ENCODE assay signal across 8 mouse cellular contexts in the genomic region with DNA sequence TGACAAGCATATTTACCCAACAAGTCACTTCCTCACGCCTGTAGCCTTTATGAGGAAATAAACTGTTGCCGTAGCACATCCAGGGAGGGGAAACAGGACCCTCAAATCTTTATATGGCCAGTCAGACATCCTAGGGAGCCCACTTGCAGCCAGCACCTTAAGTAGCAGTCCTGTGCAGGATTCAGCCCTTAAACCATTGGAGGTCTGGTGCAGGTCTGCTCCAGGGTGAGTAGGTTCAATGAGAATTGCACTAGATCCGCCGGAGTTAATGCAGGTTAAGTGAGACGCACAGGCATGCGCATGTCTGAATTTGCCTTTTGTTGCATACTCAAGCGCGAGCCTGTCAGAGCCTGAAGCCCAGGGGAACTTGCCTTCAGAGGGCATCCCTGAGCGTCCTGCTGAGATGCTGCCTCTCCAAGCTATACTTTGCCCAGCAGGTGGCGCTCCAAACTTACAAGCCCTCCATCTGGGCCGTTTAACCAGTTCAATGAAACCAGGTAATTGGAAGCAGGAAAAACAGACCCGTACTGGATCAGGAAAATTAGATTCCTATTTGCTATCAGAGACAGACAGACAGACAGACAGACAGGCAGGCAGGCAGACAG. TPM values are rescaled to one million over a fixed set of nuclear protein-coding genes. Genes with fewer than 3 reads are reported as not detected.
DNase-seq lines count a peak whose midpoint lies in the region; ATAC-seq lines count a peak whose summit lies in the region.

No protein-coding gene starts in this region.

- peak; percentile 89 for DNase-seq in WW6 (ENCODE audit: low read depth, low spot score)
- peak; percentile 91 to 95 for DNase-seq in cerebellum, postnatal 25 days
- DNase-seq in frontal cortex, postnatal 36 days (ENCODE audit: low spot score in 2 of 2) = peak; percentile 92 to 95
- peak; percentile 96 for DNase-seq in induced T-regulatory cell, adult 2 months (ENCODE audit: low read depth)
- DNase-seq in left cerebral cortex, adult 8-10 months (ENCODE audit: low spot score in 2 of 2) = peak; percentile 73 to 85
- peak; percentile 95 to 97 for DNase-seq in right cerebral cortex, postnatal 10 days (ENCODE audit: low spot score in 2 of 2)
- peak; percentile 97 for DNase-seq in urinary bladder, postnatal 14 days (ENCODE audit: low spot score)

- ATAC-seq in megakaryocyte progenitor cell, adult 5-6 weeks (replicated peaks; ENCODE audit: poor library complexity) = peak; percentile 87

RNA-seq across cellular contexts. Expression of a gene that starts 37.8 kb away (rescaled TPM):
- total RNA-seq in left cerebral cortex, adult 8-10 months (2022) = not detected
- not detected in 2 replicates for total RNA-seq in megakaryocyte progenitor cell, adult 5-6 weeks (2015)
- not detected in 2 replicates for total RNA-seq in megakaryocyte progenitor cell, adult 5-6 weeks (2017)

RNA-seq across cellular contexts. Expression of a gene that starts 45.7 kb away (rescaled TPM):
- total RNA-seq in left cerebral cortex, adult 8-10 months (2022) = 10 to 100 TPM in 2 of 4 experiments, 1 to 10 TPM in 2; 9.0 to 10.4 (median 9.6) TPM
- total RNA-seq in megakaryocyte progenitor cell, adult 5-6 weeks (2015) = 3.1 TPM in 2 replicates
- 0.62 and 2.7 TPM in 2 replicates for total RNA-seq in megakaryocyte progenitor cell, adult 5-6 weeks (2017)

Comparison
In these comparisons a context has a peak if more than half of its experiments do, and no peak if none do; other contexts are left out.
1. Peak in every context shown above with its lines: DNase-seq and ATAC-seq.